Mouse (Mus musculus) macrophage (primary cell): ENCODE results near the gene Fan1. TPM values are rescaled to one million over a fixed set of nuclear protein-coding genes. Genes with fewer than 3 reads are reported as not detected.

Experiments used
- polyA plus RNA-seq: library from polyadenylated mRNA; stranded (reverse); fragments of 250-400 nt; gene quantifications from 3 replicates; pipeline ENCODE4 v1.2.4, GENCODE M21; 2018; ENCODE audit warnings: inconsistent platforms

The Fan1 gene
- polyA plus RNA-seq, 1 experiment from 2014 or later: 2.9 TPM

Other genes with a start within 250 kb of the Fan1 start
- not detected in 3 replicates for gene Trpm1, start 220.3 kb downstream of the Fan1 start, polyA plus RNA-seq
- gene Mtmr10, start 86.4 kb downstream of the Fan1 start, polyA plus RNA-seq: 25.6 to 41.0 TPM (median 25.9 TPM) in 3 replicates
- gene Mphosph10, start 18.2 kb upstream of the Fan1 start, polyA plus RNA-seq: 19.9 to 52.8 TPM (median 42.2 TPM) in 3 replicates
- gene Mcee, start 18.5 kb upstream of the Fan1 start, polyA plus RNA-seq: 58.1 to 88.1 TPM (median 62.8 TPM) in 3 replicates
- not detected in 3 replicates for gene Apba2, start 127.6 kb upstream of the Fan1 start, polyA plus RNA-seq